Mouse (Mus musculus) bone marrow macrophage, adult 2 months (primary cell): ENCODE results near the gene Atp1a2.

Experiments used
- CTCF ChIP-seq: IDR thresholded peaks from 2 replicates; pipeline ENCODE4 v1.5.1; 2012; ENCODE audit warnings: low read depth, mild to moderate bottlenecking, low read length, moderate library complexity
- POLR2A ChIP-seq: IDR thresholded peaks from 2 replicates; pipeline ENCODE4 v1.6.1; 2012; ENCODE audit warnings: mild to moderate bottlenecking, low read depth, low read length, borderline replicate concordance

GRCm38 (mm10) chr1:172306196-172306595, 8.3 kb upstream of the Atp1a2 start:
- TF ChIP-seq CTCF (no peak), POLR2A (no peak)
